ENCODE assay signal across 8 mouse cellular contexts in genomic region chr19:32304008-32304873, GRCm38 (mm10).
DNase-seq lines count a peak whose midpoint lies in the region; ATAC-seq and TF ChIP-seq lines count a peak whose summit lies in the region.

No protein-coding gene starts in this region.

- H3K79me2 ChIP-seq in MEL (ENCODE audit: control insufficient read depth, insufficient read depth, low read length, poor library complexity): no peaks in the 10 kb centered on the region
- no peaks in the 10 kb centered on the region for H3K79me2 ChIP-seq in heart, adult 2 months (replicated peaks; ENCODE audit: control insufficient read depth, insufficient read depth, low read length)

- DNase-seq in MEL (ENCODE audit: low read depth, low spot score): peak; percentile 86
- DNase-seq in adrenal gland, adult (ENCODE audit: inconsistent age in 2 of 2, low spot score in 1 of 2): peak; percentile 73 to 87
- DNase-seq in heart, adult 2 months: peak; percentile 87 to 90
- peak; percentile 94 for DNase-seq in lung, postnatal 25 days (ENCODE audit: low spot score)
- DNase-seq in thymus, postnatal 14 days: no peak
- no peak for DNase-seq in midbrain, embryonic 14.5 days

- peak; percentile 68 for ATAC-seq in kidney, embryonic 14.5 days (ENCODE audit: low FRiP score, low TSS enrichment)
- no peak for ATAC-seq in erythroid progenitor cell, adult 5-6 weeks (replicated peaks; ENCODE audit: low FRiP score, poor library complexity, severe bottlenecking)
- no peak for ATAC-seq in midbrain, embryonic 14.5 days (ENCODE audit: low FRiP score, low TSS enrichment)

- H3K4me3 ChIP-seq in MEL (ENCODE audit: control insufficient read depth in 1 of 2, insufficient read depth in 1 of 2, low read depth in 2 of 2, low read length in 2 of 2): peak overlapping the region; percentile 13 to 38
- H3K4me3 ChIP-seq in heart, adult 2 months: 0 out of 2 replicates have a peak overlapping the region, but pooled peaks have one; percentile 0
- H3K4me3 ChIP-seq in kidney, embryonic 14.5 days (ENCODE audit: low read length): no peak overlapping the region
- H3K4me3 ChIP-seq in midbrain, embryonic 14.5 days (replicated peaks; ENCODE audit: low read depth, low read length): no peak overlapping the region

- no peak for TF ChIP-seq POLR2A in MEL (IDR thresholded peaks at IDR 0.05; ENCODE audit: control insufficient read depth in 1 of 2, insufficient read depth in 1 of 2, low read depth in 1 of 2, low read length in 2 of 2, poor library complexity in 1 of 2)
- peak; percentile 60 for TF ChIP-seq POLR2A in heart, adult 2 months (IDR thresholded peaks at IDR 0.05; ENCODE audit: insufficient read depth, low read depth, low read length)

- no peak overlapping the region; the same call in 1 of the 2 replicates for H3K4me2 ChIP-seq in kidney, embryonic 14.5 days (replicated peaks; ENCODE audit: low read depth, low read length)
- H3K4me2 ChIP-seq in midbrain, embryonic 14.5 days (ENCODE audit: low read length): no peak overlapping the region

- peak in 1 of 2 experiments; percentile 35; a peak in 1 of 4 replicates for TF ChIP-seq EP300 in MEL (IDR thresholded peaks at IDR 0.05; ENCODE audit: low read depth in 1 of 2, low read length in 2 of 2)
- TF ChIP-seq EP300 in heart, adult 2 months (IDR thresholded peaks at IDR 0.05; ENCODE audit: insufficient read depth, low read depth, low read length): peak; percentile 99

- no peaks in the 10 kb centered on the region for H3K27me3 ChIP-seq in MEL (ENCODE audit: control insufficient read depth in 1 of 2, insufficient read depth in 2 of 2, low read length in 2 of 2)
- no peaks in the 10 kb centered on the region for H3K27me3 ChIP-seq in heart, adult 2 months (ENCODE audit: control insufficient read depth, insufficient read depth, low read length)
- no peaks in the 10 kb centered on the region for H3K27me3 ChIP-seq in kidney, embryonic 14.5 days (ENCODE audit: control insufficient read depth, insufficient read depth, low read length)
- H3K27me3 ChIP-seq in midbrain, embryonic 14.5 days (ENCODE audit: control insufficient read depth, insufficient read depth, low read length): no peaks in the 10 kb centered on the region

- WGBS in heart, adult 2 months: 29% methylated on average over 9 of the region's 9 CpGs
- 58% methylated on average over 9 of the region's 9 CpGs for WGBS in kidney, embryonic 14.5 days
- WGBS in midbrain, embryonic 14.5 days: 81% methylated on average over 9 of the region's 9 CpGs

- TF ChIP-seq CTCF in MEL (IDR thresholded peaks at IDR 0.05 in 2 of 3, conservative IDR thresholded peaks at IDR 0.05 in 1 of 3; ENCODE audit: control insufficient read depth in 1 of 3, insufficient read depth in 1 of 3, low read depth in 2 of 3, low read length in 3 of 3, poor library complexity in 1 of 3, severe bottlenecking in 1 of 3): no peak
- no peak for TF ChIP-seq CTCF in heart, adult 2 months (IDR thresholded peaks at IDR 0.05)

- H3K36me3 ChIP-seq in MEL (ENCODE audit: control insufficient read depth in 1 of 2, insufficient read depth in 2 of 2, low read length in 2 of 2): peaks cover 0 to 26% of the 10 kb centered on the region in 2 experiments; a peak in 2 of 4 replicates
- peaks cover 11% of the 10 kb centered on the region for H3K36me3 ChIP-seq in heart, adult 2 months (ENCODE audit: control insufficient read depth, insufficient read depth, low read length)
- no peaks in the 10 kb centered on the region; the same call in 1 of the 2 replicates for H3K36me3 ChIP-seq in kidney, embryonic 14.5 days (ENCODE audit: control insufficient read depth, insufficient read depth, low read length)
- no peaks in the 10 kb centered on the region for H3K36me3 ChIP-seq in midbrain, embryonic 14.5 days (ENCODE audit: control insufficient read depth, insufficient read depth, low read length)

- H3K4me1 ChIP-seq in MEL (ENCODE audit: control insufficient read depth in 1 of 2, insufficient read depth in 2 of 2, low read length in 2 of 2): peaks cover 8 to 16% of the 10 kb centered on the region in 2 experiments
- H3K4me1 ChIP-seq in heart, adult 2 months (ENCODE audit: control insufficient read depth, insufficient read depth, low read length): peaks cover 15% of the 10 kb centered on the region
- H3K4me1 ChIP-seq in kidney, embryonic 14.5 days (ENCODE audit: control insufficient read depth, insufficient read depth, low read length): peaks cover 14% of the 10 kb centered on the region
- H3K4me1 ChIP-seq in midbrain, embryonic 14.5 days (ENCODE audit: control insufficient read depth, insufficient read depth, low read length): no peaks in the 10 kb centered on the region

- H3K9ac ChIP-seq in MEL (ENCODE audit: control insufficient read depth, low read depth, low read length, poor library complexity, severe bottlenecking): peak overlapping the region; percentile 29
- peak overlapping the region; percentile 49 for H3K9ac ChIP-seq in heart, adult 2 months (ENCODE audit: low read depth, low read length)
- H3K9ac ChIP-seq in kidney, embryonic 14.5 days (ENCODE audit: low read depth, low read length): no peak overlapping the region
- no peak overlapping the region for H3K9ac ChIP-seq in midbrain, embryonic 14.5 days (replicated peaks; ENCODE audit: low read length)

- H3K9me3 ChIP-seq in MEL (replicated peaks; ENCODE audit: insufficient read depth, low read length): no peaks in the 10 kb centered on the region
- no peaks in the 10 kb centered on the region for H3K9me3 ChIP-seq in kidney, embryonic 14.5 days (ENCODE audit: control insufficient read depth, low read length)
- no peaks in the 10 kb centered on the region for H3K9me3 ChIP-seq in midbrain, embryonic 14.5 days (ENCODE audit: control insufficient read depth, low read length)

- intact Hi-C loops in heart, adult 2 months (cut with DNase I): loop anchor here (1.0 to 5.0 kb wide), 3 partner anchors 92 to 122 kb away; no protein-coding TSS in a partner anchor

- H3K27ac ChIP-seq in MEL (ENCODE audit: control insufficient read depth, low read depth, low read length): peak overlapping the region; percentile 45
- H3K27ac ChIP-seq in heart, adult 2 months: peak overlapping the region; percentile 97
- peak overlapping the region; percentile 87 for H3K27ac ChIP-seq in kidney, embryonic 14.5 days (ENCODE audit: low read depth, low read length)
- H3K27ac ChIP-seq in midbrain, embryonic 14.5 days (replicated peaks; ENCODE audit: low read depth, low read length): no peak overlapping the region

- TF ChIP-seq RAD21 in MEL (IDR thresholded peaks at IDR 0.05; ENCODE audit: low read depth, low read length): no peak

TF ChIP-seq in MEL, 35 proteins besides CTCF, POLR2A, EP300 and RAD21:
- TF ChIP-seq E2F4 (IDR thresholded peaks at IDR 0.05; ENCODE audit: borderline replicate concordance, low read depth, low read length): no peak
- TF ChIP-seq MAFK (IDR thresholded peaks at IDR 0.05; ENCODE audit: borderline replicate concordance, low read depth, low read length): no peak
- peak; percentile 61; the same call in 1 of the 2 replicates for TF ChIP-seq ELF1 (IDR thresholded peaks at IDR 0.05; ENCODE audit: low read depth, low read length)
- peak; percentile 84 for TF ChIP-seq ETS1 (IDR thresholded peaks at IDR 0.05; ENCODE audit: low read depth, low read length)
- no peak for TF ChIP-seq JUND (IDR thresholded peaks at IDR 0.05; ENCODE audit: low read depth, low read length)
- peak; percentile 54; the same call in 1 of the 2 replicates for TF ChIP-seq SIN3A (IDR thresholded peaks at IDR 0.05; ENCODE audit: low read length)
- 0 out of 2 replicates have a peak, but pooled peaks have one; percentile 39 for TF ChIP-seq TCF12 (IDR thresholded peaks at IDR 0.05; ENCODE audit: low read depth, low read length)

Comparison
In these comparisons a context has a peak if more than half of its experiments do, and no peak if none do; other contexts are left out.
1. DNase-seq: peak in MEL (single experiment), adrenal gland, adult (2 of 2), heart, adult 2 months (2 of 2) and lung, postnatal 25 days (single experiment); none in thymus, postnatal 14 days (single experiment) and midbrain, embryonic 14.5 days (single experiment).
2. H3K4me3 ChIP-seq: peak in MEL (2 of 2) and heart, adult 2 months (single experiment); none in kidney, embryonic 14.5 days (single experiment) and midbrain, embryonic 14.5 days (single experiment).
3. H3K9ac ChIP-seq: peak in MEL (single experiment) and heart, adult 2 months (single experiment); none in kidney, embryonic 14.5 days (single experiment) and midbrain, embryonic 14.5 days (single experiment).